Mouse (Mus musculus): Measurements from ENCODE around the gene AI593442. TPM values are rescaled to one million over a fixed set of nuclear protein-coding genes. Genes with fewer than 3 reads are reported as not detected.

The AI593442 gene
- total RNA-seq (2014; rRNA removed), result not detected in 2 replicates
- not detected in 2 replicates for polyA plus RNA-seq (2012; rRNA removed)

DNA sequence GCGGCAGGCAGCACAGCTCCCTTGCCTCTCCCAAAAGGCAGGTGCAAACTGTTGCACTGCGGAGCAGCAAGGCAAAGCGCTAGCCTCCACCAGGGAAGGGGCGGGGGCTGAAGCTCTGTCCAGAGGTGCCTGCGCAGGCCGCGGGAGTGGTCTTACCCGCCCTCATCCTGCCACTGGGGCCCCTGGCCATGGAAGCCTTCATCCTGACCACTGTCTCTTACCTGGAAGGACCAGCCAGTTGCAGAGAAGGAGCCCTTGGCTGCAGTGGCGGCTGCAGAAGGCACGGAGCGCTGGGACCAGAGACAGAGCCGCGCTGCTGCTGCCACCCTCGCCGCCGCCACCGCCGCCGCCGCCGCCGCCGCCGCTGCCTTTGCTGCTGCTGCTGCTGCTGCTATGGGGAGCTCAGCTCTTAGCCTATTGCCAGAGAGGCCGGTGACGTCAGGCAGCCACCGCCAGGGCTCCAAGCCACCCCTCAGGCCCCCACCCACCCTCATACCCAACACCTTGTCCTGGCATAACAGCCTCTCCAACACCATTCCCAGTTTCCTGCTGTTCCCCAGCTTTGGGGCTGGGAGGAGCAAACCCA lies at the start of gene AI593442:
TSS of gene AI593442 (minus strand) at position 419 of the 586 bp plus-strand sequence.
- H3K79me2 ChIP-seq (ENCODE audit: control insufficient read depth, insufficient read depth, low read length), result no peaks in the 10 kb centered on the region
- no peak within 1 kb of the TSS for H3K4me3 ChIP-seq (ENCODE audit: insufficient read depth, low read depth, low read length)
- no peaks in the 10 kb centered on the region for H3K36me3 ChIP-seq (ENCODE audit: control insufficient read depth, insufficient read depth, low read length)
- TF ChIP-seq POLR2A (IDR thresholded peaks at IDR 0.05; ENCODE audit: extremely low read depth, insufficient read depth, low read length) (no peak), CTCF (IDR thresholded peaks at IDR 0.05; ENCODE audit: low read depth, low read length) (no peak)
- DNase-seq (ENCODE audit: extremely low read depth, low read depth, low spot score), result no peak
- 2% methylated on average over 23 of the region's 27 CpGs for WGBS
- H3K9ac ChIP-seq (ENCODE audit: low read depth, low read length), result no peak within 1 kb of the TSS
- peaks cover 13% of the 10 kb centered on the region; the same call in 1 of the 2 replicates for H3K27me3 ChIP-seq (ENCODE audit: control insufficient read depth, insufficient read depth, low read length)
- H3K4me1 ChIP-seq (ENCODE audit: control insufficient read depth, insufficient read depth, low read length), result no peaks in the 10 kb centered on the region; the same call in 1 of the 2 replicates
- no peak within 1 kb of the TSS for H3K27ac ChIP-seq (replicated peaks; ENCODE audit: insufficient read depth, low read depth, low read length)

DNA sequence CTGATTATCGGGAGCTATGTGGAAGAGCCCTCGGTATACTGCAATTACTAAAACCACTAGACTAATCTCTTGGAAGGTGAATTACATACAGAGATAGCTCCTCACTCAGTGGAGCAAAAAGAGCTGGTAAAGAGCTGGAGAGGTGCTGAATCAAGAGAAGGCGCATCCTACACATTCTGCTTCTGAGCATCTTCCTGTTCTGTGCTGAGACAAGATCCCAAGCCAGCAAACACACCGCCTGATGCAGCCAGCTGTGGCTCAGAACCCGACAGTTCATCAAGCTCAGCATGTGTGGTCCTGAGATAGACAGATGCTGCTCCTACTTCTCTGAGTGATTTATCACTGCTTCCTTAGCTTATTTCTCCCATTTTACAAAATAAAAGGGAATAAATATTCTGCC lies 49.2 kb upstream of the AI593442 start:
- Histone ChIP-seq H3K27me3 (ENCODE audit: control insufficient read depth, insufficient read depth, low read length) (no peaks in the 10 kb centered on the region), H3K4me1 (ENCODE audit: control insufficient read depth, insufficient read depth, low read length) (no peaks in the 10 kb centered on the region), H3K27ac (replicated peaks; ENCODE audit: insufficient read depth, low read depth, low read length) (no peak overlapping the region), H3K4me3 (ENCODE audit: insufficient read depth, low read depth, low read length) (no peak overlapping the region), H3K36me3 (ENCODE audit: control insufficient read depth, insufficient read depth, low read length) (no peaks in the 10 kb centered on the region), H3K9ac (ENCODE audit: low read depth, low read length) (no peak overlapping the region), H3K79me2 (ENCODE audit: control insufficient read depth, insufficient read depth, low read length) (no peaks in the 10 kb centered on the region)
- TF ChIP-seq POLR2A (IDR thresholded peaks at IDR 0.05; ENCODE audit: extremely low read depth, insufficient read depth, low read length) (no peak), CTCF (IDR thresholded peaks at IDR 0.05; ENCODE audit: low read depth, low read length) (no peak)
- DNase-seq (ENCODE audit: extremely low read depth, low read depth, low spot score), result no peak
- WGBS, result 77% methylated on average over 5 of the region's 5 CpGs

DNA sequence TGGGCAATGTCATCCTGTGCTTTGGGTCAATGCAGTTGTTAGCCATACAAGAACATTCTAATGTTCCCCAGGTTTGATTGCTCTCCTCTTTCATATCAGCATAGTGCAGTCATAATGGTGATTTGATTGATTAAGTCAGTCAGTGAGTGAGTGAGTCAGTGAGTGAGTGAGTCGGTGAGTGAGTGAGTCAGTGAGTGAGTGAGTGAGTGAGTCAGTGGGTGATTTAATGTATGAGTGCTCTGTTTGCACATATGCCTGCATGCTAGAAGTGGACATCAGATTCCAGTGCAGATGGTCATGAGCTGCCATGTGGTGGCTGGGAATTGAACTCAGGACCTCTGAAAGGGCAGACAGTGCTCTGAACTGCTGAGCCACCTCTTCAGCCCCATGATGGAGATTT lies 43.0 kb upstream of the AI593442 start:
- WGBS, result 77% methylated on average over 1 of the region's 1 CpGs
- H3K36me3 ChIP-seq (ENCODE audit: control insufficient read depth, insufficient read depth, low read length), result no peaks in the 10 kb centered on the region
- TF ChIP-seq POLR2A (IDR thresholded peaks at IDR 0.05; ENCODE audit: extremely low read depth, insufficient read depth, low read length) (no peak), CTCF (IDR thresholded peaks at IDR 0.05; ENCODE audit: low read depth, low read length) (no peak)
- no peaks in the 10 kb centered on the region for H3K27me3 ChIP-seq (ENCODE audit: control insufficient read depth, insufficient read depth, low read length)
- no peak for DNase-seq (ENCODE audit: extremely low read depth, low read depth, low spot score)
- H3K4me3 ChIP-seq (ENCODE audit: insufficient read depth, low read depth, low read length), result no peak overlapping the region
- H3K9ac ChIP-seq (ENCODE audit: low read depth, low read length), result no peak overlapping the region
- H3K4me1 ChIP-seq (ENCODE audit: control insufficient read depth, insufficient read depth, low read length), result no peaks in the 10 kb centered on the region
- H3K27ac ChIP-seq (replicated peaks; ENCODE audit: insufficient read depth, low read depth, low read length), result no peak overlapping the region
- no peaks in the 10 kb centered on the region for H3K79me2 ChIP-seq (ENCODE audit: control insufficient read depth, insufficient read depth, low read length)

DNA sequence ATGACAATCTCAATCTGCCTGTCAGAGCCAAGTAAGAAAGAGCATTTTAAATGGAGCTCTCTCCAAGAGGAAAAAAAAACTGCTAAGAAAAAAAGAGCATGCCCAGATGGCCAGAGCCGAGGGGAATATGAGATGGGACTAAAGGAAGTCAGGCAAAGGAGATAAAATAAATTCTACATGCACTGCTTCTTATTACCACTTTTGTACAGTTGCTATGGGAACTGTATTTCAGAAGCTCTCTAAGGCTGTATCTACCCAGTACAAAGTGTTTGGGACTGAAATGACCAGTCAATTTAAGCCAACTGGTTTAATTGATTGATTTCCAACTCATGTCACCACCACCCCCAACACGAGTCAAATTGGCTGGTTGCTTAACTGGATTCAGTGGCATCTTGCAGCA lies 40.0 kb upstream of the AI593442 start:
- H3K79me2 ChIP-seq (ENCODE audit: control insufficient read depth, insufficient read depth, low read length), result no peaks in the 10 kb centered on the region
- no peak overlapping the region for H3K9ac ChIP-seq (ENCODE audit: low read depth, low read length)
- 60% methylated on average over 2 of the region's 2 CpGs for WGBS
- H3K36me3 ChIP-seq (ENCODE audit: control insufficient read depth, insufficient read depth, low read length), result no peaks in the 10 kb centered on the region
- no peak overlapping the region for H3K27ac ChIP-seq (replicated peaks; ENCODE audit: insufficient read depth, low read depth, low read length)
- TF ChIP-seq POLR2A (IDR thresholded peaks at IDR 0.05; ENCODE audit: extremely low read depth, insufficient read depth, low read length) (no peak), CTCF (IDR thresholded peaks at IDR 0.05; ENCODE audit: low read depth, low read length) (no peak)
- DNase-seq (ENCODE audit: extremely low read depth, low read depth, low spot score), result no peak
- H3K4me3 ChIP-seq (ENCODE audit: insufficient read depth, low read depth, low read length), result no peak overlapping the region
- no peaks in the 10 kb centered on the region for H3K4me1 ChIP-seq (ENCODE audit: control insufficient read depth, insufficient read depth, low read length)
- H3K27me3 ChIP-seq (ENCODE audit: control insufficient read depth, insufficient read depth, low read length), result no peaks in the 10 kb centered on the region

DNA sequence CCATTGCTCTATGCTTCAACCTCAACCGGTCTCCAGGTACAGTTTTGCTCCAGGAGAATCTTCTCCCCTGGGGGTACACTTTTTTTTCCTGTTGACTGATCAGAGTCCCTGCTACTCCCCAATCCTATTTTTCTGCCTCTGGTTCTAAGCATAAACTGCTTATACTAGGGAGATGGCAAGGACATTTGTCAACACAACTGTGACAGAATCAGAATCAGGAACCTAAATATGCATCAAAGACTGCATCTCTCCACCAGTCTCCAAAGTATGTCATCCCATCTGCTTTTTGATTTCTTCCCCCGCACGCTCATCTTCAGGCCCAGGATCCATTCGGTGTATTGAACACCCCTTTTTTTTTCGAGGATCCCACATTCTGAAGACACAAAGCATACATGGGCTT lies 456 bp upstream of the AI593442 start:
- H3K9ac ChIP-seq (ENCODE audit: low read depth, low read length), result no peak overlapping the region

DNA sequence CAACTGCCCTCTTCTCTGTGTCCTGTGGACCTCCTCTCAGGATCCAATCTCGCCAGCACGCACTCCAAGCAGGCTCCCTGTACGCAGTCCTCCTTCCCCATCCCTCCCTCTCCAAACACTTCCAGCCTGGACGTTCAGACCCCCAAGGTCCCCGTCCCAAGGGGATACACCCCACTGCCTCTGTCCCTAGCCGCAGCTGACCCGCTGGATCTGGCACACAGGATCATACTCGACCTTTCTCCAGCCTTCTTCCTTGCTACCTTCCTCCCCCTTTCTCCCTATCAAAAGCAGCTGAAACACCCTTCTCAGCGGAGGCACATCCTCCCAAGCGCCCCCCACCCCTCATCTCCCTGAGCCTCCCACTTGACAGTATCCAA lies 753 bp downstream of the AI593442 start:
- peaks cover 13% of the 10 kb centered on the region; the same call in 1 of the 2 replicates for H3K27me3 ChIP-seq (ENCODE audit: control insufficient read depth, insufficient read depth, low read length)
- TF ChIP-seq POLR2A (IDR thresholded peaks at IDR 0.05; ENCODE audit: extremely low read depth, insufficient read depth, low read length), result no peak
- TF ChIP-seq CTCF (IDR thresholded peaks at IDR 0.05; ENCODE audit: low read depth, low read length), result no peak
- H3K4me3 ChIP-seq (ENCODE audit: insufficient read depth, low read depth, low read length), result no peak overlapping the region
- WGBS, result 3% methylated on average over 10 of the region's 10 CpGs
- H3K79me2 ChIP-seq (ENCODE audit: control insufficient read depth, insufficient read depth, low read length), result no peaks in the 10 kb centered on the region
- H3K36me3 ChIP-seq (ENCODE audit: control insufficient read depth, insufficient read depth, low read length), result no peaks in the 10 kb centered on the region
- DNase-seq (ENCODE audit: extremely low read depth, low read depth, low spot score), result no peak
- no peak overlapping the region for H3K27ac ChIP-seq (replicated peaks; ENCODE audit: insufficient read depth, low read depth, low read length)
- H3K4me1 ChIP-seq (ENCODE audit: control insufficient read depth, insufficient read depth, low read length), result no peaks in the 10 kb centered on the region; the same call in 1 of the 2 replicates
- H3K9ac ChIP-seq (ENCODE audit: low read depth, low read length), result no peak overlapping the region

More for the DNA sequence above, 456 bp upstream of the AI593442 start:
- Histone ChIP-seq H3K4me1 (ENCODE audit: control insufficient read depth, insufficient read depth, low read length) (no peaks in the 10 kb centered on the region; the same call in 1 of the 2 replicates), H3K27ac (replicated peaks; ENCODE audit: insufficient read depth, low read depth, low read length) (no peak overlapping the region), H3K79me2 (ENCODE audit: control insufficient read depth, insufficient read depth, low read length) (no peaks in the 10 kb centered on the region), H3K27me3 (ENCODE audit: control insufficient read depth, insufficient read depth, low read length) (peaks cover 13% of the 10 kb centered on the region; the same call in 1 of the 2 replicates), H3K4me3 (ENCODE audit: insufficient read depth, low read depth, low read length) (no peak overlapping the region), H3K36me3 (ENCODE audit: control insufficient read depth, insufficient read depth, low read length) (no peaks in the 10 kb centered on the region)
- WGBS, result 62% methylated on average over 5 of the region's 5 CpGs
- TF ChIP-seq POLR2A (IDR thresholded peaks at IDR 0.05; ENCODE audit: extremely low read depth, insufficient read depth, low read length) (no peak), CTCF (IDR thresholded peaks at IDR 0.05; ENCODE audit: low read depth, low read length) (no peak)
- DNase-seq (ENCODE audit: extremely low read depth, low read depth, low spot score), result no peak
